Mouse (Mus musculus) small intestine, adult 2 months (tissue): ENCODE results near the gene Myl4.

Experiments
- CTCF ChIP-seq: fragments of 200-500 bp; IDR thresholded peaks from 2 replicates; pipeline ENCODE4 v1.5.1; 2012; ENCODE audit warnings: low read depth, mild to moderate bottlenecking, control low read depth, inconsistent platforms, low read length, moderate library complexity, mixed read lengths; ENCODE audit not compliant: insufficient replicate concordance, insufficient read length; ENCODE audit errors: extremely low read depth
- POLR2A ChIP-seq: fragments of 200-500 bp; IDR thresholded peaks from 2 replicates; pipeline ENCODE4 v1.6.1; 2012; ENCODE audit warnings: low read depth, mild to moderate bottlenecking, control low read depth, inconsistent platforms, low read length, moderate library complexity

DNA sequence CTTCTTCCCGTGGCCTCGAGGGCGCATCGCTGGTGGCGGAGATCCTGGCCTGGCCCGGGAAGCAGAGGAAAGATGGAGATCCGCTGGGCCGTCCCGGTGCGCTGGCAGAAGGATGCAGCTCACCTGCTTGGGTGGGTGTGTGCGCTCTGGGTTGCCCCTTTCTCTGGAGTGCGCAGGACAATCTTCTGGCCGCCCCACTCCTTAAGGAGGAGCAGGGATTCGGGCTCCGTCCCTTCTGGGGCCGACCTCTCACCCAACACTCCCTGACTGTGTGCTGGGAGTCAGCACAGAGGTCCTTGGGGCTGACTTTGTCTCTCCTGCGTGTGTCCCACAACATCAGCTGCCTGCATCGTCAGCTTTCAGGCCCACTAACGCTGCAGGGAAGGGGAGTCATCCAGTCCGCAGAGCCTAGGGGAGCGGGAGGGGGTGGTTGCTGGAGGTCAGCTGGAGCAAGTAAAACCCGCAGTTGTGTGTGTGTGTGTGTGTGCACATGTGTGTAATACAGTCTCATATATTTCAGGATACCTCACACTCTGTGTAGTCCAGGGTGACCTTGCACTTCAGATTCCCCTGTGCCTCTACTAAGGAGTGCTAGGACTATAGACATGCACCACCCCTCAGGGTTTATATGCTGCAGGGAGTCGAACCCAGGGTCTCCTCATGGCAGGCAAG, 57.9 kb downstream of the Myl4 start:
- TF ChIP-seq CTCF (no peak), POLR2A (no peak; the same call in 1 of the 2 replicates)
